Mouse (Mus musculus) brown adipose tissue, adult 24 weeks (tissue): ENCODE data around the gene Mrpl48. TPM values are rescaled to one million over a fixed set of nuclear protein-coding genes. Genes with fewer than 3 reads are reported as not detected.
"Not testable (repeated sequence)": the region's sequence is repeated elsewhere in the genome, so short reads cannot be mapped to it uniquely, and the experiment has no call there.

Experiments used
- H3K27ac ChIP-seq: fragments of 200-500 bp; replicated peaks from 2 replicates; pipeline ENCODE4 v1.5.1; 2012; ENCODE audit warnings: low read depth, mild to moderate bottlenecking, low read length
- H3K4me1 ChIP-seq: fragments of 200-500 bp; 2 replicates; pipeline ENCODE4 v1.6.1; 2012; ENCODE audit warnings: low read length, mixed read lengths; ENCODE audit not compliant: control insufficient read depth, insufficient read depth, insufficient read length
- H3K4me3 ChIP-seq: fragments of 200-500 bp; 2 replicates; pipeline ENCODE4 v1.5.1; 2012; ENCODE audit warnings: low read depth, mild to moderate bottlenecking, low read length, moderate library complexity; ENCODE audit not compliant: insufficient read depth
- polyA plus RNA-seq: library from polyadenylated mRNA; stranded (reverse); fragments of >200 nt; gene quantifications from 2 replicates; pipeline ENCODE4 v1.2.4, GENCODE M21; 2012; ENCODE audit not compliant: missing spikeins, insufficient read depth, insufficient read length

Mrpl48 gene
- polyA plus RNA-seq, 1 experiment: 125 TPM

DNA sequence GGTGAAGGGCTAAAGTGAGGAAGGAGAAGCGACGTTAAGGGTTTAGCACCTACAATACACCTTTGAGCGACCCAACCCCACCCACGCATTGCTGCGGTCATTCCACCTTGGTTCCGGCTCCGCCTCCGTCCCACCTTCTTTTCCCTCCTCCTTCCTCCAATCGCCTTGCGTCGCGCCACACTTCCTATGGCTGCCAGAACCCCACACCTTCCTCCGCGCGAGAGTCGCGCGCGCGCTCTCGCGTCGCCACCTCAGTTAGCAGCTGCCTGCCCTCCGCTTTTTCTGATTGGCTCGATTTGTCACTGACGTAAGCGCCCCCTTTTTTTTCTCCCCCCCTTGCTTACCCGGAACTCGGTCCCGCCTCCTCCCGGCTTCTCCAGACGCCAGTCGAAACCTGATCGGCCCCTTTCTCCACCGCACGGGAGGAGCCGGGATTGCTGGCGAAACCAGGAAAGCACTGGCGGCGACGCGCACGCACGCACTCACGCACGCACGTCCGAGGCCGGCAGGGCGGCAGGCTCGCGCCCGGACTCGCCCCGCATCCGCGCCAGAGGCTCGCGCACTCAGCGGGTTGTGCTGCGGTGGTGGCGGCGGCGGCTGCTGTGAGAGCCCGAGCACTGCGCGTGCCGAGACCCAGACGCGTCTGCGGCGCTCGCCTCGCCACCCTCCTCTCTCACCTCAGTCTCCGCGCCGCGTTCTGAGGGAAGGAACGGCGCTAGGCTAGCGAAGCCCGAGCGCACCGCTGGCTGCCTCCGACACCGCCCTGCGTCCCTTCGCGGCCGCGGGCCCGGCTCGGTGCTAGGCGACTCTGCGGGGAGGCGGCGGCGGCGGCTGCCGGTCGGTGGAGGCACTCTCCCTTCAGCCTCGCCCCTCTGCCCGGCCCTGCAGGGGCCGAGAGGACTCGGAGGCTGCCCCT is 629 bp downstream of the Mrpl48 start, which contains the start of gene Rab6a:
TSS of gene Rab6a (plus strand) at position 197 of the 916 bp plus-strand sequence.
- H3K27ac ChIP-seq: peak within 1 kb of the TSS; percentile 83
- H3K4me1 ChIP-seq: no peaks in the 10 kb centered on the region
- peak within 1 kb of the TSS; percentile 84 for H3K4me3 ChIP-seq

DNA sequence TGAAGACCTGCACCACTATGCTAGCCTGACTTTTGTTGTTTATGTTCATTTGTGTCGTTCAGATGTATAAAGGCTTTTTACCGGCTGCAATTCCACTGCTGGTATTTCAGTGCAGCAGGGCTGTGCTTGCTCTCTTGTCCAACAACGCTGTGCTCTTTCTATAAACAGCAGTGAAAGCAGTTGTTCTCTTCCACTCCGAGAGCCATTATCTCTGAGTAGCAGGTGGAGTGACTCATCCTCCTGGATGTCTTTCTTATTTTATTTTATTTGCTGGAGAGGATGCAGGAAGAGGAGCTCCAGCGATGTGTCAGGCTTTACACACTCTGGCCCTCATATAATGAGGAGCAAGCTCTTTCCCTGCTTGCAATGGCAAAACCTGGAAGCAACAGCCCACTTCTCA is 7.9 kb downstream of the Mrpl48 start:
- H3K27ac ChIP-seq: no peak overlapping the region
- no peak overlapping the region for H3K4me3 ChIP-seq
- H3K4me1 ChIP-seq: no peaks in the 10 kb centered on the region

DNA sequence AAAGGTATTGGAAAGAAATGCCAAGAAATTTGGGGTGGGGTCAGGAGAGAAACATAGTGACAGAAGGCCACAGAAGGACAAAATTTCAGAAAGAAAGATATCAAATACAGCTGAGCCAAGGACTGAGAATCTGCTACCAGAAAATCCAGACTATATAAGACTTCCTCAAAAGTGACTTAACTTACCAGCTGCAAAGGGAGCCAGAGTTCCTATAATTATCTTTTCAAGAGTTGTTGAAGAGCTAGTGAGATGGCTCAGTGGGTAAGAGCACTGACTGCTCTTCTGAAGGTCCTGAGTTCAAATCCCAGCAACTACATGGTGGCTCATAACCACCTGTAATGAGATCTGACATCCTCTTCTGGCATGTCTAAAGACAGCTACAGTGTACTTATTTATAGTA is 14.8 kb downstream of the Mrpl48 start:
- no peaks in the 10 kb centered on the region for H3K4me1 ChIP-seq
- H3K27ac ChIP-seq: no peak overlapping the region
- no peak overlapping the region for H3K4me3 ChIP-seq

GRCm38 (mm10) chr7:100591522-100591852 is 16.6 kb downstream of the Mrpl48 start:
- Histone ChIP-seq H3K4me3 (peak overlapping the region; percentile 95), H3K4me1 (no peaks in the 10 kb centered on the region), H3K27ac (peak overlapping the region; percentile 100)

DNA sequence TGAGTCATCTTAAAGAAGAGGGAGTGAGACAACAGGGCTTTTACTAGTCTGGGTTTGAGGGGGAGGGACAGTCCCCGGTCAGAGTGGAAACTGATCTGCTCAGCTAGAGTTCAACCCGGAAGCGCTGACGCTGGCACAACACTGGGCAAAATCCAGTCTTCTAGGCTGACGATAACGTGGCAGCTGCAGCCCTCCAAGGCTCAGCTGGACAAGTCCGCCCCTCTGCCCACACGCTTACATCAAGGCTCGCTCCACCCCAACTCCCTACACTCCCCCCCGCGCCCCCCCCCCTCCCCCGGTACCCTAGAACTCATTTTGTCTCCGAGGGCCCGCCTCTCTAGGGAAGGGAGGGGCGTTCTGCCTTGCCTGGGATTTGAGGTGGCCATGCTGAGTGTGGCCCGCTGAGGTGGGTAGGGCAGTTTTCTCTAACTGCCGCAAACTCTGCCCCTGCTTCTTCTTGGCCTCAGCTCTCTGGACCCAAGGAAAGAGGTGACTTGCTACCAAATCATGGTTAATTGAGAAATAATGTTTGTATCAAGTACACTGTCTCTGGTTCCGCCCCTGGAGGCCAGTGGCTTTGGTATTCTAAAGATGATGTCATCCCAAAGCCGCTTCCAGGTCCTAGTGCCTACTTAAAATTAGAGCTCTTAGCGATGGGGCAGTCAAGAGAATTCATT is 17.1 kb downstream of the Mrpl48 start:
- no peaks in the 10 kb centered on the region for H3K4me1 ChIP-seq
- H3K27ac ChIP-seq: peak overlapping the region; percentile 100
- peak overlapping the region; percentile 95 for H3K4me3 ChIP-seq

GRCm38 (mm10) chr7:100590504-100590844 is 17.6 kb downstream of the Mrpl48 start:
- peak overlapping the region; percentile 91 for H3K27ac ChIP-seq
- H3K4me3 ChIP-seq: peak overlapping the region; percentile 95
- no peaks in the 10 kb centered on the region for H3K4me1 ChIP-seq

DNA sequence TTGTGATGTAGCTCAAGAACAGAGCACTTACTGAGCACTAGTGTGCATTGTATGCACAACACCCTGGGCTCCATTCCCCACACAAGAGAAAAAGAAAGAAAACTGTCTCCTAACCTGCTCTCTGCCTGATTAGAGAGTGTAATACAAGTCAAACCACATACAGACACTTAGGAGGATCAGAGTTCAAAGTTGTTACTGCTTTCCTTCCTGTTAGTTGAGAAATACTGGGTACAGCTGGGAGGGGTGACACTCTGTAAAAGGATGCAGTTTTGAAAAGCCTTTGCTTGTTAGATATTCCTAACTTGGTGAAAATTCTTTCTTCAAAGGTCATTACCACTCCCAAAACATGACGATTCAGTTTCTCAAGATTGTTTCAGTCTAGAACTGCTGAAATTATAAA is 18.3 kb downstream of the Mrpl48 start:
- no peak overlapping the region for H3K4me3 ChIP-seq
- H3K27ac ChIP-seq: no peak overlapping the region
- no peaks in the 10 kb centered on the region for H3K4me1 ChIP-seq

- Histone ChIP-seq H3K4me3 (peak overlapping the region; percentile 84), H3K4me1 (peaks cover 2% of the 10 kb centered on the region; the same call in 1 of the 2 replicates), H3K27ac (peak overlapping the region; percentile 97)
Measured at GRCm38 (mm10) chr7:100582727-100583236, 25.3 kb downstream of the Mrpl48 start.

GRCm38 (mm10) chr7:100582235-100582634 is 25.9 kb downstream of the Mrpl48 start:
- H3K4me1 ChIP-seq: peaks cover 2% of the 10 kb centered on the region; the same call in 1 of the 2 replicates
- no peak overlapping the region for H3K27ac ChIP-seq
- peak overlapping the region; percentile 84 for H3K4me3 ChIP-seq

GRCm38 (mm10) chr7:100578794-100579193 is 29.3 kb downstream of the Mrpl48 start:
- no peak overlapping the region for H3K4me3 ChIP-seq
- peaks cover 2% of the 10 kb centered on the region; the same call in 1 of the 2 replicates for H3K4me1 ChIP-seq
- H3K27ac ChIP-seq: no peak overlapping the region

DNA sequence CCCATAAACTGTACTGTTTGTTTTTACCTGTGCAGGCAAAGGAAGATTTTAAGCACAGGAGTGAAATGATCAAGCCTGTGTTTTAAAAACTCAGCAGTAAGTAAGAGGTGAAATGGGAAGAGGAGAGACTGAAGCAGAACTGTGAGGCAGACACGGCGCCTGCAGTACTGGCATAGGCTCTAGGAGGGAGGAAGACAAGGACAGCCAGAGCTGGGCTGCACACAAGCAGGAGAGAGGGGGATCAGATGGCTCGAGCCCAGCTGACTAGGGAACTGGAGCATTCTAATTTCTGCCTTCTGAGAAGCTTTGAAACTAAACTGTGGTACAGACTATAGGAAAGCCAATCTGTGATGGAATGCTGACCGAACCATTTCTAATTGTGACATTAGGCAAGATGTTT is 35.4 kb downstream of the Mrpl48 start:
- Histone ChIP-seq H3K4me1 (no peaks in the 10 kb centered on the region), H3K27ac (no peak overlapping the region), H3K4me3 (no peak overlapping the region)

DNA sequence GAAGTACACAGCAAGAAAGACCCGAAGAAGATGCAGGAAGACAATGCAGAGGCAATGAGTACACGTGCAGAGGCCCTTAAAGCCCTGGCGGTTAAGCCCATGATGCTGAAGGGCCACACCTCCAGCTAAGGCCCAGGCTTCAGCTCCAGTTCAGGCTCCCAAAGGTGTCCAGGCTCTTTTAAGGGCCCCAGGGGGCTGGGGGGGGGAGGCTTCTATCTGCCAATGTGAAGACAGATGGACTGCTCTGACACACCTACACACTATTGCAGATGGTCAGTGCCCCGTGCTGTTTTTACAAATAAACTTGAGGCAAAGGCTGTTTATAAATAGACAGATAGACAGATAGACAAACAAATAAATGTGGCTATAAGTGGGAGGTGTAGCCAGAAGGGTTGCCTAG is 36.0 kb downstream of the Mrpl48 start:
- no peak overlapping the region for H3K4me3 ChIP-seq
- H3K27ac ChIP-seq: no peak overlapping the region
- no peaks in the 10 kb centered on the region for H3K4me1 ChIP-seq

GRCm38 (mm10) chr7:100570930-100571715 is 37.0 kb downstream of the Mrpl48 start:
- no peaks in the 10 kb centered on the region for H3K4me1 ChIP-seq
- H3K4me3 ChIP-seq: no peak overlapping the region
- no peak overlapping the region for H3K27ac ChIP-seq

DNA sequence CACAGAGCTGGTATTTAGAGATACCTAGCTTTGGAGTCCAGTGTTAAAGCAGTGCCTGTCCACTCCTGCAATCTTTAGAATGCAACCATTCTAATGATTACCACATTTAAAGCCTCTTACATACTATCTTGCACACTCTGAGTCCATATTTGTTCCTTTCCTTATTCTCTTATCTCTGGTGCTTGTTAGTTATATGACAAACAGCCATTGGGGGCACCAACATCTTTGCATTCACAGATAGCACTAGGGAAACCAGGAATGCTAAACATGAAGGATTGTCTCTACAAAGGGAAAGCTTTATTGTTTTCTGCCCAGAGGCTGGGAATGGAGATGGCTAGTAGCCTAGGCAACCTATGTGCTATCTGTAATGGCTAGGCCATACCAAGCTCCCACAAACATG is 38.2 kb downstream of the Mrpl48 start:
- H3K4me3 ChIP-seq: no peak overlapping the region
- no peak overlapping the region for H3K27ac ChIP-seq
- no peaks in the 10 kb centered on the region for H3K4me1 ChIP-seq

DNA sequence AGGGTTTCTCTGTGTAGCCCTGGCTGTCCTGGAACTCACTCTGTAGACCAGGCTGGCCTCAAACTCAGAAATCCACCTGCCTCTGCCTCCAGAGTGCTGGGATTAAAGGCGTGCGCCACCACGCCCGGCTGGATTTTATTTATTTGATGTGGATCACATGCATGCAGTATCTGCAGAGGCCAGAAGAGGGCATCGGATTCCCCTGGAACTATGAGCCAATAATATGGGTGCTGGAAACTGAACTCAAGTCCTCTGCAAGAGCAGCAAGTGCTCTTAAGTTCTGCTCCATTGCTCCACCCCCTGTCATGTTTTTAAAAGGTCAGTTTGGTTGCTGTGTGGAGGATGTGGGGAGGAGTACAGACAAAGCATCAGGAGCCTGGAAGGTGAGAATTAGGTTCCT is 40.9 kb downstream of the Mrpl48 start:
- not testable (repeated sequence) for H3K27ac ChIP-seq, H3K4me1 ChIP-seq, H3K4me3 ChIP-seq
